Comparison of ENCODE assay signal across 14 mouse cellular contexts in genomic region chr15:99008801-99009241, GRCm38 (mm10). TPM values are rescaled to one million over a fixed set of nuclear protein-coding genes. Genes with fewer than 3 reads are reported as not detected.
A peak's percentile ranks its signal among the peaks of the same experiment; 100 is the strongest.
DNase-seq lines count a peak whose midpoint lies in the region; ATAC-seq and TF ChIP-seq lines count a peak whose summit lies in the region.
"Had no signal": no experiment of that assay in that cellular context is flagged by ENCODE, and none has a peak within 500 bp of the region (broad histone marks: within the 10 kb centered on the region; RNA-seq: fewer than 3 reads in every experiment).

No protein-coding gene starts in this region.

- WGBS in heart, embryonic 13.5 days, result 25% methylated on average over 6 of the region's 6 CpGs
- 4% methylated on average over 6 of the region's 6 CpGs for WGBS in bone marrow, adult 2 months
- WGBS in cerebellum, adult 2 months, result 80% methylated on average over 6 of the region's 6 CpGs

- peak overlapping the region; percentile 31; the same call in 1 of the 2 replicates for H3K4me2 ChIP-seq in heart, embryonic 13.5 days
- H3K4me2 ChIP-seq: stomach, embryonic 15.5 days had no signal

- intact Hi-C loops in heart, postnatal 14 days (cut with DNase I), result no loop called here
- intact Hi-C loops in left cerebral cortex, postnatal 36 days (cut with DNase I), result no loop called here

- no peak; the same call in 1 of the 2 replicates for TF ChIP-seq POLR2A in bone marrow, adult 2 months (IDR thresholded peaks at IDR 0.05; ENCODE audit: borderline replicate concordance, control insufficient read depth, low read depth, low read length)
- TF ChIP-seq POLR2A in cerebellum, adult 2 months (IDR thresholded peaks at IDR 0.05; ENCODE audit: borderline replicate concordance, insufficient read depth, low read length), result no peak

- H3K27ac ChIP-seq in heart, embryonic 13.5 days (replicated peaks), result peak overlapping the region; percentile 77
- H3K27ac ChIP-seq in bone marrow, adult 2 months (ENCODE audit: control insufficient read depth, insufficient read depth, low read depth, low read length, poor library complexity), result peak overlapping the region; percentile 50
- H3K27ac ChIP-seq in cerebellum, adult 2 months (ENCODE audit: insufficient read depth, low read length), result no peak overlapping the region
- H3K27ac ChIP-seq: liver, embryonic 14.5 days; stomach, embryonic 15.5 days had no signal

- H3K9ac ChIP-seq in heart, embryonic 13.5 days, result no peak overlapping the region
- H3K9ac ChIP-seq: liver, embryonic 14.5 days; stomach, embryonic 15.5 days had no signal

- H3K27me3 ChIP-seq in heart, embryonic 13.5 days (replicated peaks), result no peaks in the 10 kb centered on the region
- no peaks in the 10 kb centered on the region for H3K27me3 ChIP-seq in cerebellum, adult 2 months (ENCODE audit: control insufficient read depth, insufficient read depth, low read length)
- H3K27me3 ChIP-seq: stomach, embryonic 15.5 days had no signal

- H3K9me3 ChIP-seq in heart, embryonic 13.5 days, result no peaks in the 10 kb centered on the region
- H3K9me3 ChIP-seq: stomach, embryonic 15.5 days had no signal

- ATAC-seq in heart, embryonic 13.5 days (ENCODE audit: extremely low read depth, insufficient number of reproducible peaks, low FRiP score, low TSS enrichment), result no peak
- peak; percentile 79 for ATAC-seq in megakaryocyte, adult 5-6 weeks (ENCODE audit: poor library complexity, severe bottlenecking)

- DNase-seq in heart, postnatal 14 days, result no peak
- peak; percentile 86 for DNase-seq in 416B (ENCODE audit: low read depth)
- DNase-seq in cerebellum, adult 2 months, result no peak
- no peak for DNase-seq in frontal cortex, postnatal 10 days (ENCODE audit: low spot score in 2 of 2)
- DNase-seq in left cerebral cortex, postnatal 36 days (ENCODE audit: low spot score in 2 of 2), result no peak
- DNase-seq: gastrocnemius, postnatal 10 days had no signal

- H3K4me3 ChIP-seq in heart, embryonic 13.5 days, result no peak overlapping the region
- no peak overlapping the region for H3K4me3 ChIP-seq in bone marrow, adult 2 months (replicated peaks; ENCODE audit: control insufficient read depth, low read depth, low read length)
- no peak overlapping the region for H3K4me3 ChIP-seq in cerebellum, adult 2 months (replicated peaks; ENCODE audit: insufficient read depth, low read depth, low read length)
- H3K4me3 ChIP-seq: stomach, embryonic 15.5 days had no signal

- H3K4me1 ChIP-seq in heart, embryonic 13.5 days, result peaks cover 8% of the 10 kb centered on the region; the same call in 1 of the 2 replicates
- H3K4me1 ChIP-seq in bone marrow, adult 2 months (ENCODE audit: control insufficient read depth, insufficient read depth, low read length), result no peaks in the 10 kb centered on the region
- no peaks in the 10 kb centered on the region for H3K4me1 ChIP-seq in cerebellum, adult 2 months (ENCODE audit: control insufficient read depth, insufficient read depth, low read length)
- H3K4me1 ChIP-seq: stomach, embryonic 15.5 days had no signal

- TF ChIP-seq CTCF in bone marrow, adult 2 months (IDR thresholded peaks at IDR 0.05; ENCODE audit: control insufficient read depth, insufficient read depth, low read length), result no peak
- TF ChIP-seq CTCF in cerebellum, adult 2 months (IDR thresholded peaks at IDR 0.05; ENCODE audit: borderline replicate concordance, insufficient read depth, low read depth, low read length), result no peak

- H3K36me3 ChIP-seq in heart, embryonic 13.5 days, result no peaks in the 10 kb centered on the region
- H3K36me3 ChIP-seq: stomach, embryonic 15.5 days had no signal

RNA-seq across cellular contexts. Expression of gene Tuba1c, which starts 20.9 kb away (rescaled TPM):
- 150 and 158 TPM in 2 replicates for polyA plus RNA-seq in heart, embryonic 13.5 days (2015; fragmentation: Nextera tagmentation; extraction: Ambion mirVana)
- 10 to 100 TPM; 42.2 to 57.4 TPM for total RNA-seq in heart, postnatal 14 days (2021)
- polyA plus RNA-seq in bone marrow, adult 2 months (2011; ENCODE audit: insufficient read depth, insufficient read length, low replicate concordance, missing spikeins), result 168 and 176 TPM in 2 replicates
- 232 and 270 TPM in 2 replicates for total RNA-seq in megakaryocyte, adult 5-6 weeks (2015)
- 124 and 128 TPM in 2 replicates for total RNA-seq in megakaryocyte, adult 5-6 weeks (2017)
- 6.4 and 9.0 TPM in 2 replicates for polyA plus RNA-seq in cerebellum, adult 2 months (2012; rRNA removed)
- 10 to 100 TPM; 60.3 to 78.5 TPM for total RNA-seq in left cerebral cortex, postnatal 36 days (2021)

RNA-seq across cellular contexts. Expression of gene Prph, which starts 46.2 kb away (rescaled TPM):
- 0.56 and 1.7 TPM in 2 replicates for polyA plus RNA-seq in heart, embryonic 13.5 days (2015; fragmentation: Nextera tagmentation; extraction: Ambion mirVana)
- total RNA-seq in heart, postnatal 14 days (2021), result under 1 TPM; 0.44 to 0.86 TPM
- not detected in 2 replicates for polyA plus RNA-seq in bone marrow, adult 2 months (2011; ENCODE audit: insufficient read depth, insufficient read length, low replicate concordance, missing spikeins)
- total RNA-seq in megakaryocyte, adult 5-6 weeks (2015), result not detected in 2 replicates
- not detected in 2 replicates for total RNA-seq in megakaryocyte, adult 5-6 weeks (2017)
- 25.7 and 37.7 TPM in 2 replicates for polyA plus RNA-seq in cerebellum, adult 2 months (2012; rRNA removed)
- total RNA-seq in left cerebral cortex, postnatal 36 days (2021), result 1 to 10 TPM in 1 of 2 experiments, under 1 TPM in 1; 0.97 to 1.8 TPM

RNA-seq across cellular contexts. Expression of gene Tuba1a, which starts 55.3 kb away (rescaled TPM):
- 1,012 and 1,030 TPM in 2 replicates for polyA plus RNA-seq in heart, embryonic 13.5 days (2015; fragmentation: Nextera tagmentation; extraction: Ambion mirVana)
- 100 to 1,000 TPM; 116 to 154 TPM for total RNA-seq in heart, postnatal 14 days (2021)
- polyA plus RNA-seq in bone marrow, adult 2 months (2011; ENCODE audit: insufficient read depth, insufficient read length, low replicate concordance, missing spikeins), result 22.2 and 97.6 TPM in 2 replicates
- total RNA-seq in megakaryocyte, adult 5-6 weeks (2015), result 118 and 120 TPM in 2 replicates
- 64.2 and 66.5 TPM in 2 replicates for total RNA-seq in megakaryocyte, adult 5-6 weeks (2017)
- 1,294 and 1,344 TPM in 2 replicates for polyA plus RNA-seq in cerebellum, adult 2 months (2012; rRNA removed)
- total RNA-seq in left cerebral cortex, postnatal 36 days (2021), result 1,000 to 10,000 TPM in 1 of 2 experiments, 100 to 1,000 TPM in 1; 932 to 1,107 TPM

RNA-seq across cellular contexts. Expression of gene Gm49450, which starts 55.5 kb away (rescaled TPM):
- not detected in 2 replicates for polyA plus RNA-seq in heart, embryonic 13.5 days (2015; fragmentation: Nextera tagmentation; extraction: Ambion mirVana)
- total RNA-seq in heart, postnatal 14 days (2021), result not detected
- polyA plus RNA-seq in bone marrow, adult 2 months (2011; ENCODE audit: insufficient read depth, insufficient read length, low replicate concordance, missing spikeins), result not detected in 2 replicates
- total RNA-seq in megakaryocyte, adult 5-6 weeks (2015), result 0.25 and 0.64 TPM in 2 replicates
- not detected in 2 replicates for total RNA-seq in megakaryocyte, adult 5-6 weeks (2017)
- polyA plus RNA-seq in cerebellum, adult 2 months (2012; rRNA removed), result 0.75 and 2.6 TPM in 2 replicates
- total RNA-seq in left cerebral cortex, postnatal 36 days (2021), result not detected
- total RNA-seq: ES-E14; gastrocnemius, postnatal 10 days had no signal
- polyA plus RNA-seq: embryonic facial prominence, embryonic 14.5 days; neural tube, embryonic 14.5 days; stomach, embryonic 15.5 days had no signal

Comparison
In these comparisons a context has a peak if more than half of its experiments do, and no peak if none do; other contexts are left out.
1. RNA of gene Tuba1a, which starts 55.3 kb away (total RNA-seq): 932 to 1,107 TPM in left cerebral cortex, postnatal 36 days; 116 to 154 TPM in heart, postnatal 14 days and 64.2 to 120 TPM in megakaryocyte, adult 5-6 weeks; every median in the first group is over 4 times any median in the second.